Mouse (Mus musculus): Measurements from ENCODE around the gene Tekt2.

The Tekt2 gene

GRCm38 (mm10) chr4:126309211-126309921 is 16.1 kb downstream of the Tekt2 start:
- DNase-seq (ENCODE audit: low spot score in 2 of 2) = no peak

- DNase-seq (ENCODE audit: low spot score in 2 of 2) = no peak
These were observed 18.7 kb downstream of the Tekt2 start for GRCm38 (mm10) chr4:126306827-126307226.

DNA sequence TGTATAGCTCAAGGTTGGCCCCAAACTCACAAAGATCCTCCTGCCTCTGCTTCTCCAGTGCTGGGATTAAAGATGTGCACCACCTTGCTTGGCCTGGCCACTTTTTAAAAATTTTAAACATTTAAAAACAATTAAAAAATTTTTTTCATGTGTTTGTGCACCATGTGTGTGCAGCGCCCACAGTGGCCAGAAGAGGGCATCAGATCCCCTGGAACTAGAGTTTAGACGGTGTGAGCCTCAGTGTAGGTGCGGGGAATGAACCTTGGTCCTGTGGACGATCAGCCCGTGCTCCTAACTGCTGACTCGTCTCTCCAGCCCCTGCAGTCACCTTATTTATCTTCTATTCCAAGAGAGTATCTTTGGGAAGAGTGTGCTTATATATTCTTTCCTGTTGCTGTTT is 19.4 kb downstream of the Tekt2 start:
- DNase-seq (ENCODE audit: low spot score in 2 of 2) = no peak

GRCm38 (mm10) chr4:126305428-126305827 is 20.1 kb downstream of the Tekt2 start:
- no peak for DNase-seq (ENCODE audit: low spot score in 2 of 2)

GRCm38 (mm10) chr4:126303877-126304276 is 21.6 kb downstream of the Tekt2 start:
- DNase-seq (ENCODE audit: low spot score in 2 of 2) = no peak

GRCm38 (mm10) chr4:126301584-126302309 is 23.7 kb downstream of the Tekt2 start:
- no peak for DNase-seq (ENCODE audit: low spot score in 2 of 2)

DNA sequence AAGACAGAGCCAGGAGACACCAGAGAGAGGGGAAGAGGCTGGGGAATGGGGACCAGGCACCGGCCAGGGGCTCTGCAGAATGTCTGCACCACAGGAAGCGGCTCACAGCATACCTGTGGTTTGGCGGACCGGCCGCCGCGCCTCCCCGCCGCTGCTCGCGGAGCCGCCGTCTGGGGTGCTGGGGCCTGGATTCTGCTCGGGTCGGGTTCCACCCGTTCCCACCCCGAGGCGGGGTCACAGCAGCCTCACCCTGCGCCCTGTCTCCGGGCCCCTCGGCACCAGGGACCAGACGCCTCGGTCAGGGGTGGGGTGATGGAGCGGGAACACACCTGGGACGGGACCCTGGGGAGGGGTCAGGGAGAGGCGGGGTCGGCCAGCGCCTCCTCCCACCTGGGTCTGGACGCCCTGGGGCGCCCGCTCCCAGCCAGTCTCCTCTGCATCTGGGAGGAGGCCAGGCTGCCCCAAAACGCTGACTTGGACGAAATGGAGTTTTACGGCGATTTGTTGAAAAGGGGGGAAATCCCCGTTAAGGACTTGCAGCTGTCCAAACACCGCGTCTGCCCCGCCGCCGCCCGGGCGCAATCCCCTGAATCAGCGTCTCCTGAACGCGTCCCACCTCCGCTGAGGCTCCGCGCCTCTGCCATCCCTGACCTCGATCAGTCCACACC is 24.4 kb downstream of the Tekt2 start:
- DNase-seq (ENCODE audit: low spot score in 2 of 2) = no peak

DNA sequence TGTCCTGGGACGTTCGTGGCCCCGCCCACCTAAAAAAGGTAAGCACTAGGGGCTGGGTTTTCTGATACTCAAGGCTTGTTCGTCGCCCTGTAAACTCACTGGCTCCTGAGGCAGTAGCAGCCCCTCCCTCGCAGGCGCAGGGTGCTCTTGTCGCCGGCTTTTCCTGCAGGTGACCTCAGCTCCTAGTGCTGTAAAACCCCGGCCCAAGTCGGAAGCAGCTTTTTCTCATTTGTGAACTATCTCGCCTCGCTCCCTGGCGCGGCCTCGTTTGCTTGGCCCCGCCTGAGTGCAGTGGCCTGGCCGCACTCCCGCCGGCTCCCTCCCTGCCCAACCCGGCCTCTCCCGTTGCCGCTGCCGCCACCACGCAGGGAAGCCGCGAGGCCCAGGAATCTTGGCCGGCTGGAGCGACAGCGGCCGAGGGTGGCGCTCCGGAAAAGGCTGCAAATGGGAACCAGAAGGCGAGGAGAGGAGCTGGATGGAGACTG is 28.8 kb downstream of the Tekt2 start:
- peak; percentile 53 to 60 for DNase-seq (ENCODE audit: low spot score in 2 of 2)

GRCm38 (mm10) chr4:126295937-126296336 is 29.6 kb downstream of the Tekt2 start:
- no peak for DNase-seq (ENCODE audit: low spot score in 2 of 2)

DNA sequence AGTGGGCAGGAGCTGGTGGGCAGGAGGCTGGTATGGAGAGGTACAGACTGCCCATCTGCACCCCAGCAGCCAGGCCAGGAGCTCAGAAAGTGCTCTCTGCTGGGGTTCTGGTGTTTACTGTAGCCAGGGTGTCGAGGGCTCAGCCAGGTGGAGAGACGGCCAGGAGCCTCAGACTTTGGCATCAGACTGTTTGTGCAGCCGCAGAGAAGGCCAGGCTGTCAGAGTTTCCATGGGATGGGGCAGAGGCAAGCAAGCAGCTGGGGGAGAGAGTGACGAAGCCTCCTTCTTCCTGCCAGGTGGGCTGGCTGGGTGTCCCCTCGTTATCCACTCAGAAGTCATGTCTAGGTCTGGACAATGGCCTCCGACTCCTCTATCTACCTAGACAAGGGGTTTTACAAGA is 30.3 kb downstream of the Tekt2 start:
- no peak for DNase-seq (ENCODE audit: low spot score in 2 of 2)

GRCm38 (mm10) chr4:126291196-126291595 is 34.3 kb downstream of the Tekt2 start:
- no peak for DNase-seq (ENCODE audit: low spot score in 2 of 2)

DNA sequence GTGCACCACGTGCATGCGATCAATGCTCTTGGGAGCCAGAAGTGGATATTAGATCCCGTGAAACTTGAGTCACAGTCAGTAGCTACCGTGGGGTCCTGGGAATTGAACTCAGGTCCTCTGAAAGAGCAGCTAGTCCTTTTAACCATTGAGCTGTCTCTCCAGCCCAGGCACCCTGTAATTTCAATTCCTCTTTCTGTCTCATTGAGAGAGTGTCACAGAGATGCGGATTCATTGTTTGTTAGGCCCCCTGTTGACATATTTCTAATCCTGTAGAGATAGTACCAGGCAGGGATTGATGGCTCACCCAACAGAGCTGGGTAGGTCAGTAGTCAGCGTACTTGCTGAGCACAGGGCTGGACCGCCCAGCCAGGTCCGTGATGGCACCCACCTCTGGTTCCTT is 35.2 kb downstream of the Tekt2 start:
- DNase-seq (ENCODE audit: low spot score in 2 of 2) = no peak

- DNase-seq (ENCODE audit: low spot score in 2 of 2) = no peak
These were observed 37.3 kb downstream of the Tekt2 start for GRCm38 (mm10) chr4:126288085-126288666.

- DNase-seq (ENCODE audit: low spot score in 2 of 2) = no peak
These were observed 38.0 kb downstream of the Tekt2 start for GRCm38 (mm10) chr4:126287302-126287995.

DNA sequence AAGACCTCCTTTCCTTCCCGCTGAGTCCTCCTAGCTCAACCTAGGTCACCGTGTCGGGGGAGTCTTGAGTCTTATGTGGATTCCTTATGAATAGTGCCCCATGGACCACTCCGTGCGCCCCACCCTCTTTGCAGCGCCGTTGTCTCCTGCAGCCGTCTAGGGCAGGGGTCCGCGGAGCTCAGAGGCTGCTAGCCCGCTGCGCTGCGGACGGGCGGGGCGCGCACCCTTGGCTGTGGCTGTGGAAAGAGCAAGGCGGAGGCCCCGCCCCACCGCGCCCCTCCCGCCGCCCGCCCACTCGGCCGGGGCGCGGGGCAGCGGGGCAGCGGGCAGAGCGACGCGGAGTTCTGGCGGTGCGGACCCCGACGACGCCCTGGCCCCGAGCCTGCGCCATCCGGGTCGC is 39.0 kb downstream of the Tekt2 start, which contains the start of gene Col8a2:
TSS of gene Col8a2 (plus strand) at position 302 of the 400 bp plus-strand sequence.
- no peak for DNase-seq (ENCODE audit: low spot score in 2 of 2)

DNA sequence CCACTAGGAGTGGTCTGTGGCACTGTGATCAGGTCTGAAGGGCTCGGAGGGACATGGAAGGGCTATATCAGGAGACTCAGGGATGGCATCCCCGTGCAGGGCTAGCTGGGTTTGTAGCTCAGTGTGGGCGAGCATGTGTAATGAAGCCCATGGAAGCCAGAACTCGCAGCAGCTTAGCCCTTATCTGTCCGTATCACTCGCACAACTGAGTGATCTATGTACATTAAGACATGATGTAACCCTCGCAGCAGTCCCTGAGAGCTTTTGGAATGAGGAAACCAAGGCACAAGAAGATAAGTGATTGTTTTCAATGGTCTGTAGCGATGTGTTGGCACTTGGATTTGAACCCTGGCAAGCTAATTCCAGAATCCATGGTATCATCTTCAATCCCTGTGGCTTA is 41.9 kb downstream of the Tekt2 start:
- no peak for DNase-seq (ENCODE audit: low spot score in 2 of 2)

- no peak for DNase-seq (ENCODE audit: low spot score in 2 of 2)
These were observed 43.8 kb downstream of the Tekt2 start for GRCm38 (mm10) chr4:126281706-126282105.

DNA sequence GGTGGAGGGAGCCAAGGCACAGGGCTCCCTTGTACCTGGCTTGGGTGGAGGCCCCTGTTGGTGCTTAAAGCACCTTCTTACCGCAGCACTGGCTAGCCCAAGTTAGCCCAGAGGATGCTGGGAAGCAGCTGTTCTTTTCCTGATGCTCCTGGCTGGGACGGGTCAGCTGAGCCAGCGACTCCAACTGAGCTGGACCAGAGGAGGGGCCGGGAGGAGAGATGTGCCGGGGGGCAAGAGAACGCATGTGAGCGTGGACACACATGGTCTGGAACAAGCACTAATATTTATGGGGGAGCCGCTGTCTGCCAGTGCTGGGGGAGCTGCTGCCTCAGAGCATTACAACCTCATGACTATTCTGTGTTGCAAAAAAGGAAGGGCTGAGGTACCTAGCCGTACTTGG is 46.5 kb downstream of the Tekt2 start:
- no peak for DNase-seq (ENCODE audit: low spot score in 2 of 2)

DNA sequence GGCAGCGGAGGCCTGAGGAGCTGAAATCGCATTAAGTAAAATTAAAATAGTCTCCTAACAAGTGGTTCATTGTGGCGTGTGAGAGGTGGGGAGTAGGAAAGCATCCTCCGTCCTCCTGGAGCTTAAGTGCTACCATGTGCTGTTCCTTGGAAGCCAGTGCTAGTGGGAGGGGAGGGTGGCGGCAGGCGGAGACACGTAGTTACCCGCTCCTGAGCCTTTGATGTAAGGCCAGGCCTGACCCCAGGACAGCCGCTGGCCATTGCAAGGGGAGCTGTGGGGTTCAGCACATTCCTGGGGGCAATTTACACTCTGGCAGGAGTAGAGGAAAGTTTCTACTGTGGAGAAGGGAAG is 46.9 kb downstream of the Tekt2 start:
- DNase-seq (ENCODE audit: low spot score in 2 of 2) = no peak

DNA sequence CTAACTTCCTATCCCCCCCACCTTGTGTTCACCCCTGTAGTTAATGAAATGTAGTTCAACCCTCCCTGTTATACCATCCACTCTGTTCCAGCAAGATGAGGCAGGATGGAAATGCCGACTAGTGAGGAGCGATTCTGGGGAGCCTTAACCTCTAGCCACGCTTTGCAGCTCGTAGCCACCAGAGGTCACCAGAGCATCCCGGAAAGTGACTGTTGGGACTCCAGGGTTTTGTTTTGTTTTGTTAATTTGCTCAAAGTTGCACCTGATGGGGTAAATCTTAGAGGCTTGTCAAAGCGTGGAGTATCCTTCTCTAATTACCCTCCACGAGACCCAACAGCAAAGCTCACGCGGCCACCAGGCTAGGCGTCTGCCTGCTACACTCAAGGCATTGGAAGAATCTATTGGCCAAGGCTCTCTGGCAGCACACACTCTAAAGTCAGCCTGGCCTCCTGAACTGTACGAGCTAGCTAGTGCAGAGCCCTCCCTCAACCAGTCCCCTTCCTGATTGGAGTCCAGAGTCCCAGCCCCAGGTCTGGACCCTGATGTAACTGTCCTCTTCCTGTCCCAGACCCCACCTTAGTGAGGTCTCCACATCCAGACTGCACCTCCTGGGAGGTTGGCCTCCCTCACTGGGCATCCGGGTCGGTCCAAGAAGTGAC is 47.5 kb downstream of the Tekt2 start:
- DNase-seq (ENCODE audit: low spot score in 2 of 2) = no peak

DNA sequence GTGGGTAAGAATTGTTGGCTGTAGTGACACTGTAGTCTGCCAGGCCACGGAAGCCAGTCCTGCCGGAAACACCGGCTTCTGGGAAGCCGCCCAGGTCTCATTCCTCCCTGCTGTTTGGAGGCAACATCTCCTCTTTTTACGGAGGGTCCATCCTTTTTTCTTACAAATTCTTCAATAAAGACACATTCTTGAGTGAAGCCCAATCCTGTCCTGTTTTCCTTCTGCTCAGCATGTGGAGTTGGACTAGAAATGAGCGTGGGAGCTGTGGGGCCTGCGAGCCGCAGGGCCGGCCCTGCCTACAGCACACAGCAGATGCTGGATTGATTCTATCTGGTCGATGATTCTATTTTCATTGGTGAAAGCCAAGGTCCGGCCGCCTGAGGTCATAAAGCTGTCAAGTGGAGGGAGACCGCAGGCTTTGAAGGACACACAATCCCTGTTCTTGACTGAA is 49.8 kb downstream of the Tekt2 start:
- DNase-seq (ENCODE audit: low spot score in 2 of 2) = peak; percentile 53 to 57

Data from heart, adult 9 months (tissue).